Comparison of ENCODE assay signal across 21 mouse cellular contexts in the genomic region with DNA sequence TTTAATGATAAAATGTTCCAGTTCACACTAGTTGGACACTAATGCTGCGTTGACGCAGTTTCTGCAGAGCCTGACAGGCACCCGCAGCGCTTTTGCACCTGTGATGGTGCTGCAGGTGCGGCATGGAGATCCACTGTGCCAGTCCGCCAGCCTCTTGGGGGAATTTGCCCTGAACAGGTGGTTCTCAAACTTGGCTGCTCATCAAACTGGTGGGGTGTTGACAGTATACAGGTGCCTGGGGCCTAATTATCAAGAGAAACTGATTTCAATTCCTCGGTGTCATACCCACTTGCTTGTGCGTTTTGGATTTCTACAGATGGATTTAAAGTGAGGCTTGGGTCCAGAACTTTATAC.
DNase-seq lines count a peak whose midpoint lies in the region; ATAC-seq and TF ChIP-seq lines count a peak whose summit lies in the region.
"Had no signal": no experiment of that assay in that cellular context is flagged by ENCODE, and none has a peak within 500 bp of the region (broad histone marks: within the 10 kb centered on the region; RNA-seq: fewer than 3 reads in every experiment).

No protein-coding gene starts in this region.

- H3K27ac ChIP-seq in hindbrain, postnatal 0 days: no peak overlapping the region
- H3K27ac ChIP-seq in hindbrain, embryonic 10.5 days: no peak overlapping the region
- H3K27ac ChIP-seq: embryonic facial prominence, embryonic 15.5 days; hindbrain, embryonic 12.5 days; neural tube, embryonic 15.5 days had no signal

- no peak overlapping the region for H3K4me3 ChIP-seq in hindbrain, postnatal 0 days (ENCODE audit: low read length)
- no peak overlapping the region for H3K4me3 ChIP-seq in hindbrain, embryonic 10.5 days
- H3K4me3 ChIP-seq: embryonic facial prominence, embryonic 15.5 days; hindbrain, embryonic 12.5 days; myocyte; neural tube, embryonic 15.5 days had no signal

- H3K9ac ChIP-seq in hindbrain, postnatal 0 days (replicated peaks; ENCODE audit: low read length): no peak overlapping the region
- H3K9ac ChIP-seq: embryonic facial prominence, embryonic 15.5 days; hindbrain, embryonic 12.5 days; liver, postnatal 0 days; neural tube, embryonic 15.5 days had no signal

- H3K36me3 ChIP-seq in hindbrain, postnatal 0 days (ENCODE audit: insufficient read depth, low read length): no peaks in the 10 kb centered on the region
- H3K36me3 ChIP-seq in hindbrain, embryonic 10.5 days: no peaks in the 10 kb centered on the region
- H3K36me3 ChIP-seq: embryonic facial prominence, embryonic 15.5 days; G1E; hindbrain, embryonic 12.5 days; neural tube, embryonic 15.5 days had no signal

- TF ChIP-seq CTCF in hindbrain, postnatal 0 days (IDR thresholded peaks at IDR 0.05; ENCODE audit: low read depth): no peak

- ATAC-seq in hindbrain, postnatal 0 days: peak; percentile 43; the same call in 1 of the 2 replicates
- ATAC-seq: CD4-positive, CD25-positive, alpha-beta regulatory T cell, adult 4 months; intestine, embryonic 16.5 days; liver, postnatal 0 days had no signal

- 79% methylated on average over 8 of the region's 8 CpGs for WGBS in hindbrain, postnatal 0 days
- 95% methylated on average over 8 of the region's 8 CpGs for WGBS in hindbrain, embryonic 10.5 days

- H3K4me1 ChIP-seq in hindbrain, postnatal 0 days (ENCODE audit: insufficient read depth, low read length): 0 out of 2 replicates have a peak, but pooled peaks cover 6% of the 10 kb centered on the region
- H3K4me1 ChIP-seq in hindbrain, embryonic 10.5 days (replicated peaks): peaks cover 7% of the 10 kb centered on the region; the same call in 1 of the 2 replicates
- H3K4me1 ChIP-seq: embryonic facial prominence, embryonic 15.5 days; neural tube, embryonic 15.5 days had no signal

- peak; percentile 26 for DNase-seq in hindbrain, postnatal 0 days (ENCODE audit: low spot score)
- no peak for DNase-seq in hindbrain, embryonic 10.5 days (ENCODE audit: low spot score)
- peak; percentile 40 for DNase-seq in brain, adult 2 months (ENCODE audit: low read depth, low spot score)
- DNase-seq in cerebellum, adult 11 months: peak; percentile 34
- DNase-seq in cerebellum, postnatal 14 days: peak; percentile 27 to 31
- no peak for DNase-seq in kidney, postnatal 4 days
- no peak for DNase-seq in gastrocnemius, postnatal 10 days
- no peak for DNase-seq in Muller cell, postnatal 12 days (ENCODE audit: inconsistent ontology term)
- DNase-seq: gastrocnemius, postnatal 14 days; kidney, postnatal 10 days; liver; liver, postnatal 0 days; lung, postnatal 14 days; thymus, postnatal 4 days had no signal

- H3K9me3 ChIP-seq in hindbrain, postnatal 0 days (ENCODE audit: low read length): no peaks in the 10 kb centered on the region
- no peaks in the 10 kb centered on the region for H3K9me3 ChIP-seq in hindbrain, embryonic 10.5 days
- H3K9me3 ChIP-seq: embryonic facial prominence, embryonic 15.5 days; G1E; hindbrain, embryonic 12.5 days; neural tube, embryonic 15.5 days had no signal

- no peak overlapping the region for H3K4me2 ChIP-seq in hindbrain, postnatal 0 days (ENCODE audit: low read depth, low read length)
- H3K4me2 ChIP-seq: embryonic facial prominence, embryonic 15.5 days; hindbrain, embryonic 12.5 days; neural tube, embryonic 15.5 days had no signal

- H3K27me3 ChIP-seq in hindbrain, postnatal 0 days (ENCODE audit: insufficient read depth, low read length): no peaks in the 10 kb centered on the region
- H3K27me3 ChIP-seq in hindbrain, embryonic 10.5 days (ENCODE audit: insufficient read depth, poor library complexity, severe bottlenecking): no peaks in the 10 kb centered on the region
- H3K27me3 ChIP-seq: embryonic facial prominence, embryonic 15.5 days; hindbrain, embryonic 12.5 days; neural tube, embryonic 15.5 days had no signal

Comparison
In these comparisons a context has a peak if more than half of its experiments do, and no peak if none do; other contexts are left out.
1. DNase-seq: peak in hindbrain, postnatal 0 days (single experiment), brain, adult 2 months (single experiment), cerebellum, adult 11 months (single experiment) and cerebellum, postnatal 14 days (2 of 2); none in hindbrain, embryonic 10.5 days (single experiment), kidney, postnatal 4 days (0 of 2), gastrocnemius, postnatal 10 days (single experiment) and Muller cell, postnatal 12 days (single experiment).